Mouse (Mus musculus): Measurements from ENCODE around the gene Gstcd. TPM values are rescaled to one million over a fixed set of nuclear protein-coding genes. Genes with fewer than 3 reads are reported as not detected.

The Gstcd gene
- polyA plus RNA-seq (2012; ENCODE audit: low replicate concordance), result 5.0 and 18.9 TPM in 2 replicates

DNA sequence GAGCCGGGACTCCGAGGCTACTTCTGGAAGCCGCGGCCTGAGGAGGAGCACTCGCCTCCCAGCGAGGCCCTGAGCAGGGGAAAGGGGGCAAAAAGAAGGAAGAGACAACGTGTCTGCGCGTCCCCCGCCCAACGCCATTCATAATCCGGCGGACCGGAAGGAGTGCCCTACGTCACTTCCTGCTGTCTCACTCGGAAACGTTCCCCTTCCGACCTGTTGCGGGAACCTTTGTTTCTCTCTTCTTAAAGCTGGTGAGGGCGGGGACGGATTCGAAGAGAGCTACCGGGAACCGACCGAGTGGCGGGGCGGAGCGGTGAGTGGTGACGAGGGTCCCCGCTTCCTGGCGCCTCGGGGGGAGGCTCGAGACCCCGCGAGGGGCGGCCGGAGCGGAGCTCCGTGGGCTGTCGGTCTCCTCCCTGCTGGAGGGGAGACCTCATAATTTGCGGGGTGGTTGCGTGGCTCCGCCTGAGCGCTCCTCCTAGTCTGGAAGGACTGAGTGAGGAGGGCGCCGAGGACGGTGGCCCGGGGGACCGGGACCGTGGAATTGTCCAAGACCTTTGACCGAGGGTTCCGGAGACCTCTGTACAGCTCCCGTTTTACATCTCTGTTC is at the start of gene Gstcd, which contains the start of gene Ints12:
Gstcd (minus strand) TSS at position 370 of the 610 bp plus-strand sequence.
Ints12 (plus strand) TSS at position 177 of the 610 bp plus-strand sequence.

DNA sequence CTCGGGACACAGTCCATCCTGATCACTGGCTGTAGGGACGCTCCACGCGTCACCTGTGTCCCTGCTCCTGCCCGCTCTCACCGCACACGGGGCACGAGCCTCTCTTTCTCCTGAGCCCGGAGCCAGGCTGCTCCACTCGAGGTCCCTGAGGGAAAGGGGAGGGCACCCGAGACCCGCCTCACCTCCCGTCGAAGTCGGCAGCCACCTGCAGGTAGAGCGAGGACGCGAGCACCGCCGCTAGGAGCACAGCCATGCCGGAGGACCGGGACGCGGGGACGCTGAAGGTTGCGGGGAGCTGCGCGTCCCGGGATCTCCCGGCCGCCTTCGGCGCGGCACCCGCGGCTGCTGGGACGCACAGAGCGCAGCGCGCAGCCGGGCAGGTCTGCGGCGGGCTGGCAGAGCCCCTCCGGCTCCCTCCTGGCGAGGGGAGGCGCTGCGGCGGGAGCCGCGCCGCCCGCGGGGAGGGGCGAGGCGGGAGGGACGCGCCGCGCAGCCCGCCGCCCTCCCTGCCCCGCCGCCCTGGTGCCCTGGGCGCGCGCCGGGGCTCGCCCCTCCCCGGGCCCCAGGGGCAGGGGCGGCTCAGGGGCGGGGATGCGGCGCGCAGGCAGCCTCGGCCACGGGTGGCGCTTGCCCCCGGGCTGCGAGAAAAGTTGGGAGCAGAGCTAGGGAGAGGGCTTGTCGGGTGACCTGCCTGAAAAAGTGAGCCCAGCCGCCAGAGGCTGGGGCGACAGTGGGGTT is 141.9 kb downstream of the Gstcd start, which contains the start of gene Npnt:
Npnt (minus strand) TSS at position 501 of the 738 bp plus-strand sequence.

Other genes with a start within 250 kb of the Gstcd start
- 0.25 and 2.6 TPM in 2 replicates for gene Npnt, start 141.7 kb downstream of the Gstcd start, polyA plus RNA-seq (2012; ENCODE audit: low replicate concordance)
- gene Ints12, start 193 bp downstream of the Gstcd start, polyA plus RNA-seq (2012; ENCODE audit: low replicate concordance), result 0.98 and 1.4 TPM in 2 replicates
- gene Arhgef38, start 142.9 kb upstream of the Gstcd start, polyA plus RNA-seq (2012; ENCODE audit: low replicate concordance), result not detected in 2 replicates
- 27.6 and 53.8 TPM in 2 replicates for gene Ppa2, start 218.1 kb upstream of the Gstcd start, polyA plus RNA-seq (2012; ENCODE audit: low replicate concordance)

All from leukemia stem cell, adult 10-12 weeks (primary cell).